Mouse (Mus musculus) layer of hippocampus, adult 11-12 months (tissue): Measurements from ENCODE around the gene Asphd2.
A peak's percentile ranks its signal among the peaks of the same experiment; 100 is the strongest.

Experiments used
- DNase-seq: peaks from one replicate; pipeline ENCODE4 v3.0.0; 2022; ENCODE audit warnings: low spot score

Asphd2 gene

DNA sequence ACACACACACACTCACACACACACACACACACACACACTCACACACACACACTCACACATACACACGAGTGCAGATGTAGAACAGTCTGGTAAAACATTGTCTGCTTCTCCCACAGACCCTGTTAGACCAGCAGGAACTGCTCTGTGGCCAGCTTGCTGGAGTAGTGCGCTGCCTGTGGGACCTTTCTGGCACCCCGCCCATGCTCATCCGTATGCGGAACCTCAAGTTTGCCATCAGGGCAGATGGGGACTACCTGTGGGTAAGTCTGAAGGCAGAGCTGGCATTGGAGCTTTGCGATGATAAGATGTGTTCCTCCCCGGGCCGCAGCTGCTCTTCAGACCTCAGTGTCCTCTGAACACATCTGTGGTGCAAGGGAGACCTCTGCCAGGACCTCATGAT, 45.5 kb downstream of the Asphd2 start:
- no peak for DNase-seq

DNA sequence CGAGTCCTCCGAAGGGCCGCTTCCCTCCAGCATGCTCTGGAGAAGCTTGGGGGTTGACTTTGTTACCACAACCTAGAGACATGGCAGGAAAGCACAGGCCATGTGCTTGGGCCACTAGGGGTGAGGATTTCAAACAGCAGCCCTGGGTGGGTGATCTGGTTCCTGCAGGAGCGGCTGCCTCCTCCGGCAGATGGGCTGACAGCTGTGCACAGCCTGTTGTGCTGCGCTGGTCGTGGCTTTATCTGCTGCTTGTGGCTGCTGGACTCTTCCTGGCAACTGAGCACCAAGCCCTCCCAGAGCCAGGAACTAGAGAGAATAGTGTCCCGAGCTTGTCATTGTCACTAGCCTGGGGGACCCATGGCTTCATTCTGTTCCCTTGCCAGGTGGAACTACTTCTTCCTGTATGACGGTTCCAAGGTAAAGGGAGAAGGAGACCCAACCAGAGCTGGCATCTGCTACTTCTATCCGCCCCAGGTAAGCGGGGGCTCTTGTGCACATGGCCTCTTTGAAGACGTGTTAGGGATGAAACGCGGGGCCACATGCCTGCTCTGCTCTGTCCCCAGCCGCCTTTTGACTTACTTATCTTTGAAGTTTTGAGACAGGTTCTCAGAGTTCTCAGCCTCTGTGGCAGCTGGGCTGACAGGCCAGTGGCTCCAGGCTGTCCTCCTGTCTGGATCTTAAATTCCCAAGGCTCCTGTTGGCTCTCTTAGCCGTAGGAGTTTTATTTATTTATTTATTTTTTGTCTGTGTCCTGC, 48.3 kb downstream of the Asphd2 start:
- no peak for DNase-seq

DNA sequence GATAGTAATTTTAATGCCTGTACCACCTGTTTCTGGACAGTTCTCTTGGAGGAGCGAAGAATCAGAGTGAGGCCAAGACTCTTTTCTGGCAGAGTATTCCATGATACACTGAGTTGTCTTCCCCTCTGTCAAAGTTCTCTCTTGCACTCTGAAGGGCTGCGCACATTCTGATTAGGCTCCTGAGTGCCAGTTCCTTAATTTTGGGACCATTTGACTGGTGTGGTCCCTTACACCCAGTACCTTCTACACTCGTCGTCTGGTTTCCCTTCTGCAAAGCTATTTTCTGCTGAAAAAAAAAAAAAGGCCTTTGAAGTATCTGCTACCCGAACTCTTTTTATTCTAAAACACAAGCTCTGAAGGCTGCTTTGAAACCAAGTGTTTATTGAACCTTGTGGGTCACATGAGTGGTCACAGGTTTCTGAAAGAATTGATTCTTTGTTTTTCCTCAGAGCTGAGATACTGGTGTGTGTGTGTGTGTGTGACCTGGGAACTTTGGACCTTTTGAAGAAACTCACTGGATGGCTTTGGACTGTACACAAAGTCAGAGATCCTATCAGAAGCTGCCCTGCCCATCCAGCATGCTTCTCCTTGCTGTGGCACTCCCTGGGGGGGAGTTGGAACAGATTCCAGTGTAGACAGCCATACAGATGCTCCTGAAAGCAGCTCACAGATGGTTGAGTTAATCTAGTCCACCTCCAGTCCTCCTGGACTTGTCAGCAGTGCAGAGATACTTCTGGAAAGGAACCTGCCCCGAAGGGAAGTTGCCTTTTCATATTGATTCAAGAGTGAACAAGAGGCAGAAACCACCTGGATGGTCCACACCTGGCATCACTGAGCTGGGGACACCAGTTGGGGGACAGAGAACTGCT, 50.3 kb downstream of the Asphd2 start:
- peak; percentile 70 for DNase-seq

DNA sequence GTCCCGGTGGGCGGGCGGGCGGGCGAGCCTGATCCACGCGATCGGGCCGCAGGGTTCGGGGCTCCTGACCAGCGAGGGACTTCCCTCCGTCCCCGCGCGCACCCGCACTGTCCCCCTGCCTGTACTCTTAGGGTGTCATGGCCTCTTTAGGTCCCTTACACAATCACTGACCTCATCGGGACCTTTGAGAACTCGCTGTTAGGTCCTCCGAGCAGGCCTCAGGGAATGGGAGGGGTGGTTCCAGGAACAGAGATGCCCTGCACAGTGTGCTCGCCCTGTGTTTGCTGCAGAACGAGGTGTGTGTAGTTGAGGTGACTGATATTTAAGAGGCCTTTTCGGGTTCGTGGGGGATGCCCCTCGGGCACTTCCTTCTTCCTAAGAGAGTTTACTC, 51.5 kb downstream of the Asphd2 start:
- peak; percentile 45 for DNase-seq

DNA sequence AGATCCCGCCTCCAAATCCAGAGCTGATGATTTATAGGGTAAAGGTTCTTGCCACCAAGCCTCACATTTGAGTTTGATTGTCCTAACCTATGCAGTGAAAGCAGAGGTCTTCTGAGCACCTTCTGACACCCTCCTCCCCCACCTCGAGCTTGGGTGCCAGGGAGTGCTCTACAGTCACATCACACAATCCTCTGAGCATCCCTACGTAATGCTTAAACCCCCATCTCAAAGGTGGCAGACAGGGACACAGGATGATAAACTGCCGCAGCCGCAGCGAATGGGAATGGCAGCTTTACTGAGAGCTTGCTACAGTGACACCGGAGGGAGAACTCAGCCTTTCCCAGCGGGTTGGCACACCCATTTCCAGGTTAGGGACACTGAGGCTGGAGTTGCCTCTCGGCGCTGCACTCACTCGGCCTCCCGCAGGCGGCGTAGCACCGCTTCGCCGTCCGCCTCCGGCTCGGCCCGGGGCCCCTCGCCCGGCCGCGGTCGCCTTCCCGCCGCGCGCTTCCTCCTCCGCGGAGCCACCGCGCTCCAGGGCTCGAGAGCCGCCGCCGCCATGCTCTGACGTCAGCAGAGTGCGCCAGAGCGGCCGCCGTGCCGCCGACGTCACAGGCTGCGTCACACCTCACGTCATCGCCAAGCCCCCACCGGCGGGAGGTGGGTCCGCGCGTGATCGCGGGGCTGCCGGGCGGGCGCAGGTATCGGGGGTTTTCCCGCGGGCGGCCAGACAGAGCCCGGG, 52.0 kb downstream of the Asphd2 start, which contains the start of the genes Srrd and Hps4:
TSS of gene Srrd (minus strand) at position 578 of the 742 bp plus-strand sequence.
TSS of gene Hps4 (plus strand) at position 621 of the 742 bp plus-strand sequence.
- peak; percentile 86 for DNase-seq

DNA sequence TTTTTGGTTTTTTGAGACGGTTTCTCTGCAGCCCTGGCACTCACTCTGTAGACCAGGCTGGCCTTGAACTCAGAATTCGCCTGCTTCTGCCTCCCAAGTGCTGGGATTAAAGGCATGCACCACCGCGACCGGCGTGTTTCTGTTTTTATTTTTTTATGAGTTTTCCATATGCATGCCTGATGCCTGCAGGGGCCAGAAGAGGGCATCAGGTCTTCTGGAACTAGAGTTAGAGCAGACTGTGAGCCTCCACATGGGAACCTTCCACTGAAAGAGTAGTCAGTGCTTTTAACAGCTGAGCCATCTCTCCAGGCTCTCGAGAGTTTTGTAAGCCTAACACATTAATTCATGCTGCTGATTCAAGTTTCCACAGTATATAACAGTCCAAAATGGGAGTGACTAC, 55.5 kb downstream of the Asphd2 start:
- DNase-seq = no peak

DNA sequence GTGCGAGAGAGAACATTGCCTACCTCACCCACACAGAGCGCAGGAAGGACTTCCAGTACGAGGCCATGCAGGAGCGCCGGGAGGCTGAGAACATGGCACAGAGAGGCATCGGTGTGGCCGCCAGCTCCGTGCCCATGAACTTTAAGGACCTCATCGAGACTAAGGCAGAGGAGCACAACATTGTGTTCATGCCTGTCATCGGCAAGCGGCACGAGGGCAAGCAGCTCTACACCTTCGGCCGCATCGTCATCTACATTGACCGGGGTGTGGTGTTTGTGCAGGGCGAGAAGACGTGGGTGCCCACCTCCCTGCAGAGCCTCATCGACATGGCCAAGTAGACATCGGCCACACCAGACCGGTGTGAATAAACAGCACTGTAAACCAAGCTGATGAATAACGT, 57.7 kb downstream of the Asphd2 start:
- DNase-seq = no peak

DNA sequence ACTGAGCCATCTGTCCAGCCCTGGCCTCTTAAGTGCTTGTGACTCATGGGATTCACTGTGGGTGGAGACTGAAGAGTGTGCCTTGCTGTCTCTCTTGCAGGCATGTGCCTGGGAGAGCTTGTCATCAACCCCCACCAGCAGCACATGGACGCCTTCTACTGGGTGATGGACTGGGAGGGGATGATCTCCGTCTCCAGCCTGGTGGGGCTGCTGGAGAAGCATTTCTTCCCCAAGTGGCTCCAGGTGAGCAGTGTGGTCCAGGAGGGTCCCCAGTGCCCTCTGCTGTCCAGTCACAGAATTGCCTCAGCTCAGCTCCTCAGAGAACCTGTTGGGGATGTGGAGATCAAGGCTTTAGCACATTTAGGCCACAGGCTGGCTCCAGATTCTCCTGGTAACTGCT, 59.2 kb downstream of the Asphd2 start:
- peak; percentile 56 for DNase-seq
